Mouse (Mus musculus) midbrain, embryonic 15.5 days (tissue): ENCODE results near the gene Fundc1. TPM values are rescaled to one million over a fixed set of nuclear protein-coding genes. Genes with fewer than 3 reads are reported as not detected.
"Not testable (repeated sequence)": the region's sequence is repeated elsewhere in the genome, so short reads cannot be mapped to it uniquely, and the experiment has no call there.

Experiments used
- ATAC-seq: fragments of 200-750 bp; cut with Nextera tagmentation; replicated peaks from 2 replicates; pipeline ENCODE4 v1.8.0; 2017; ENCODE audit warnings: moderate TSS enrichment
- H3K27ac ChIP-seq: fragments of 300-500 bp; sonication (generic); 2 replicates; pipeline ENCODE4 v1.5.1; 2015; ENCODE audit warnings: mild to moderate bottlenecking, inconsistent platforms
- H3K27me3 ChIP-seq: fragments of 300-500 bp; sonication (generic); replicated peaks from 2 replicates; pipeline ENCODE4 v1.6.1; 2015; ENCODE audit warnings: inconsistent platforms
- H3K36me3 ChIP-seq: fragments of 300-500 bp; sonication (generic); replicated peaks from 2 replicates; pipeline ENCODE4 v1.6.1; 2015; ENCODE audit warnings: inconsistent platforms
- H3K4me1 ChIP-seq: fragments of 300-500 bp; sonication (generic); 2 replicates; pipeline ENCODE4 v1.6.1; 2015; ENCODE audit warnings: inconsistent platforms
- H3K4me2 ChIP-seq: fragments of 300-500 bp; sonication (generic); 2 replicates; pipeline ENCODE4 v1.6.1; 2015; ENCODE audit warnings: inconsistent platforms, mild to moderate bottlenecking, moderate library complexity
- H3K4me3 ChIP-seq: fragments of 300-500 bp; sonication (generic); 2 replicates; pipeline ENCODE4 v1.5.1; 2015; ENCODE audit warnings: mild to moderate bottlenecking, inconsistent platforms
- H3K9ac ChIP-seq: fragments of 300-500 bp; sonication (generic); 2 replicates; pipeline ENCODE4 v1.6.1; 2015; ENCODE audit warnings: mild to moderate bottlenecking, inconsistent platforms
- H3K9me3 ChIP-seq: fragments of 300-500 bp; sonication (generic); 2 replicates; pipeline ENCODE4 v1.6.1; 2016; ENCODE audit warnings: inconsistent platforms
- WGBS: fragments of 180-500 bp; shearing (Covaris S2); methylation state at CpG from one replicate; pipeline ENCODE4 v1.1.7; 2015; ENCODE audit warnings: mixed read lengths; 5-methylcytosine and 5-hydroxymethylcytosine counted together
- polyA plus RNA-seq: library from polyadenylated mRNA; unstranded; fragments of >200 nt; fragmentation: Nextera tagmentation; extraction: Ambion mirVana; gene quantifications from 2 replicates; pipeline ENCODE4 v1.2.1, GENCODE M21; 2015

Fundc1 gene
- 58.9 and 59.8 TPM in 2 replicates for polyA plus RNA-seq

DNA sequence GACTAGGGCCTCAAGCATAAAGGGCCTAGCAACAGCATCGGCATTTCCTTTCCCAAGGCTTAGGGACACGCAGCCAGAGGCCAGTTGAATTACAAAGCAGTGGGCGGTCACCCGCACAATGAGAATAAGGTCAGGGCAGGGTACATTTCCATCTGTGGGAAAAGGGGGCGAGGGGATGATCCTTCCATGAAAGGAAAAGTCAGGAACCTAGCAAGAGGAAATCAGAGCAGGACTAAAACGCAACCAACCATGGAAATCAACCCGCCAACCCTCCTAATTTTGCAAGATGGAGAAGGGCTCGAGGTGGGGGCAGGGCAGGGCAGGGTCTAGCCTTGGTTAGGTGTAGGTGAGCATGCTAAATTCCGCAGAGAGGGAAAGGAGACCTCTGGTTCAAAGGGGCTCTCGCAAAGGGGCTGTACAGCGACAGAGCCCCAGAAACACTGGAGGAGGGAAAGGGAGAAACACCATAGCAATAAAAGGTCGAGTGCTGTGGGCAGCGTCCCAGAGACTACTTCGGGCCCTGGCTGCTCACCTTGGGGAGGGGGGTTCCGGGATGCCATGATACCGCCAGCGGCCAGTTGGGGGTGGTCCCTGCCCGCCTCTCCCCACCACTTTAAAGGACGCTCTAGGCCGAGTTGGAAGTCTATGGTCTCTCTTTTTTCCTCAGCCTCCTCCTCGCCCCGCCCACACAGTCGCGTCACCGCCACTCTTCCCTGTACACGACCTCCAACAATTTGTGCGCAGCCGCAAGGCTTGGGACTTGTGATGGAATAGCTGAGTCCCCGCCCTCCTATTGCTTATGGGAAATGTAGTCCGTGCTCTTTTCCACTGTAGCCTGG, at the start of gene Fundc1:
Gene Fundc1 (minus strand): TSS at position 705 of the 839 bp plus-strand sequence.
- WGBS: 16% methylated on average over 30 of the region's 30 CpGs
- peak; percentile 99 for ATAC-seq

DNA sequence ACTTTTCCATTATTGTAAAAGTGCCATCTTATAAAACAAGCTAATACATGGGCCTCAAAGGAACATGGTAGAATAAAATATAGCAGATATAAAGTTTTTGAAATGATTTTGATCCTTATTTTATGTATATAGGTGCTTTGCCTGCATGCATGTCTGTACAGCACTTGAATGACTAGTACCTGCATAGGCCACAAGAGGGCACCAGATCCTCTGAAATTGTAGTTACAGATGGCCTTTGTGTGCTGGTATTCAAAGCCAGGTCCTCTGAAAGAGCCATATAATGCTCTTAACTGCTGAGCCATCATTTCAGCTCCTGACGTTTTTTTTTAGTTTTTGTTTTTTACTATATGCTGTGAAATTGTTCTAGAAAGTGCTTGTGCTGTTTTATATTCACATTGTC, 39.1 kb upstream of the Fundc1 start:
- no peaks in the 10 kb centered on the region for H3K9me3 ChIP-seq
- no peak overlapping the region for H3K27ac ChIP-seq
- no peak overlapping the region for H3K9ac ChIP-seq
- no peaks in the 10 kb centered on the region for H3K27me3 ChIP-seq
- no peaks in the 10 kb centered on the region for H3K36me3 ChIP-seq
- no peak overlapping the region for H3K4me3 ChIP-seq
- no peak overlapping the region for H3K4me2 ChIP-seq
- H3K4me1 ChIP-seq: no peaks in the 10 kb centered on the region
- 93% methylated on average over 1 of the region's 1 CpGs for WGBS
- ATAC-seq: no peak

More for the DNA sequence above, at the start of gene Fundc1:
- Histone ChIP-seq H3K9ac (peak within 1 kb of the TSS; percentile 55), H3K4me2 (peak within 1 kb of the TSS; percentile 50), H3K27ac (peak within 1 kb of the TSS; percentile 91), H3K27me3 (no peaks in the 10 kb centered on the region), H3K36me3 (no peaks in the 10 kb centered on the region), H3K4me3 (peak within 1 kb of the TSS; percentile 49), H3K9me3 (no peaks in the 10 kb centered on the region), H3K4me1 (peaks cover 3% of the 10 kb centered on the region; the same call in 1 of the 2 replicates)

DNA sequence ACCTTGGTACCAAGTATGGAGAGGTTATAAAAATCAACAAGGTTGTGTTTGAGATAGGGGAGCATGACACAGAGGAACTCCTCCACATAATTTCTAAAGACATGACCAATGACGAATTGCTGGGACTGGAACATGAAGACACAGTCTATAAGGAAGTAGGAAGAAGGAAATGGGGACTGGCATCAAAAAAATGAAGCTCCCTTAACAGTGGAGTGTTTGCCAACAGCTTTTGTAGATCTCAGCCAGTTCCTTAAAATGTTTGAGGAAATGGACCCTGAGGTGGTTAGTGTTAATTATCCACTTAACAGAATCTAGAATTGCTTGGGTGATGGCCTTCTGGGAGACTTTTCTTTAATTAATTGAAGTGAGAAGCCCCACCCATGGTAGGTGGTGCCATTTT, 36.6 kb upstream of the Fundc1 start:
- Histone ChIP-seq H3K4me1 (no peaks in the 10 kb centered on the region), H3K4me3 (no peak overlapping the region), H3K27ac (no peak overlapping the region), H3K4me2 (no peak overlapping the region), H3K27me3 (no peaks in the 10 kb centered on the region), H3K9me3 (no peaks in the 10 kb centered on the region), H3K36me3 (no peaks in the 10 kb centered on the region), H3K9ac (no peak overlapping the region)
- ATAC-seq: no peak
- 90% methylated on average over 1 of the region's 1 CpGs for WGBS

DNA sequence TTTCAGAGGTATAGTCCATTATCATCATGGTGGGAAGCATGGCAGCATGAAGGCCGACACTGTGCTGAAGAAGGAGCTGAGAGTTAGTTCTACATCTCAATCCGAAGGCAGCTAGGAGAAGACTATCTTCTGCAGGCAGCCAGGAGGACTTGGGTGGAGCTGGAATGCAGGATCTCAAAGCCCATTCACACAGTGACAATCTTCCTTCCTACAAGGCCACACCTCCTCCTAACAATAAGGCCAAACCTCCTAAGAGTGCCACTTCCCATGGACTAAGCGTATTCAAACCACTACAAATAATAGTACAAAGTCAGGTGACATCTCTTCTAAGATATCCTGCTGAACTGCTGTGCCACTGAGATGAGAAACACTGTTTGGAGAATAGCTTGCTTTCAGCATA, 35.5 kb upstream of the Fundc1 start:
- 74% methylated on average over 3 of the region's 3 CpGs for WGBS
- no peak overlapping the region for H3K27ac ChIP-seq
- no peak for ATAC-seq

DNA sequence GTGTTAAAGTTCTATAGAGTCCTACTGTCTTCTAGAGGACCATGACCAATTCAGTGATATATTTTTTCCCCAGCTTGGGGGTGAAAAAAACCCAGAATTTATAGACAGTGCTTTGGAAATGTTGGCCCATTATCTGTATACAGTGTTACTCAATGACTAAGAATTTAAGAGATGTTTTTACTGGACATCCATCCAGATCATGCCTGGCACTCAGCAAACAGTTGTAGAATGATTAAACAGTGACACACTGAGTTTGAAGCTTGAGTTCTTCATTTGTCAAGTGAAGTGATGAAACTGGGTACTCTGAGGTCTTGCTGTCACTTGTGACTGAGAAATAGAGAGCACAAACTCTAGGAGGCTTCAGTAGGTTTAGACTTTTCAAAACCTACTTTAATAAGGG, 21.2 kb upstream of the Fundc1 start:
- H3K4me2 ChIP-seq: no peak overlapping the region
- no peak for ATAC-seq
- no peak overlapping the region for H3K27ac ChIP-seq
- H3K27me3 ChIP-seq: no peaks in the 10 kb centered on the region
- no peaks in the 10 kb centered on the region for H3K4me1 ChIP-seq
- no peaks in the 10 kb centered on the region for H3K9me3 ChIP-seq
- H3K9ac ChIP-seq: no peak overlapping the region
- H3K4me3 ChIP-seq: no peak overlapping the region
- no peaks in the 10 kb centered on the region for H3K36me3 ChIP-seq

More for the DNA sequence above, 35.5 kb upstream of the Fundc1 start:
- Histone ChIP-seq H3K4me2 (no peak overlapping the region), H3K27me3 (no peaks in the 10 kb centered on the region), H3K9me3 (no peaks in the 10 kb centered on the region), H3K4me1 (no peaks in the 10 kb centered on the region), H3K4me3 (no peak overlapping the region), H3K9ac (no peak overlapping the region), H3K36me3 (no peaks in the 10 kb centered on the region)

DNA sequence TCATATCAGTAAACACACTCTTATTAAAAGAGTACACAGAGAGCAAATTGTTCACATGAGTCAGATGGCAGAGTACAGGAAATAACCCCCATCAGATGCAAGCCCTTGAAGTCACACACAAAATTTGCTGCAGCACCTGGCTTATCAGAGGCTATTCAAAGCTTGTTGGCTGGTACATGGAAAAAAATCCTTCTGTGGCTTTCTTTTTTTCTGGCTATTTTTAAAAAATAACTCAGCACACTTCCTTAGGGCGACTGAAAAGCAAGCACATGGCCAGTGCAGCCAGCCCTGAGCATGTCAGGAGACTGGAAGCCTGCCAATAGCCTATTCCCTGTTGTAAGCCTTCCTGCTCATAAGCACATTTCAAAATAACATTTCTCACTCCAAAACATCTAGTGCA, 18.6 kb upstream of the Fundc1 start:
- no peak overlapping the region for H3K4me3 ChIP-seq
- no peaks in the 10 kb centered on the region for H3K27me3 ChIP-seq
- WGBS: 16% methylated on average over 1 of the region's 1 CpGs
- no peaks in the 10 kb centered on the region for H3K9me3 ChIP-seq
- H3K4me1 ChIP-seq: no peaks in the 10 kb centered on the region
- no peak overlapping the region for H3K4me2 ChIP-seq
- H3K9ac ChIP-seq: no peak overlapping the region
- H3K36me3 ChIP-seq: no peaks in the 10 kb centered on the region
- no peak overlapping the region for H3K27ac ChIP-seq
- peak; percentile 76; the same call in 1 of the 2 replicates for ATAC-seq

DNA sequence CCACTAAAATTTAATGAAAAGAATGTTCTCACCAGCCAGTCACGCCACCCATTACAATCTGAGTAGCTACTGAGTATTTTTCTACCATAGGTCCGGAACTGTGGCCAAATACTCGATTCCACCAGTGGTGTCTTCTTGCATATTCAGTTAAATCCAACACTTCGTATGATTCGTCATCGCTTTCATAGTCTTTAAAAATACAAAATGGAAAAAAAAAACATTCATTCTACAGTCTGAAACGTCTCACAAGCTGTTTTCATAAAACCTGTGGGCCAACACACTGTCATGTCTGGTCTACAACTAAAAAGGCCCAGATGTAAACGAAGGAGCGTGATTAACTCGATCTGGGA, 879 bp downstream of the Fundc1 start:
- no peak for ATAC-seq
- WGBS: 22% methylated on average over 10 of the region's 10 CpGs

DNA sequence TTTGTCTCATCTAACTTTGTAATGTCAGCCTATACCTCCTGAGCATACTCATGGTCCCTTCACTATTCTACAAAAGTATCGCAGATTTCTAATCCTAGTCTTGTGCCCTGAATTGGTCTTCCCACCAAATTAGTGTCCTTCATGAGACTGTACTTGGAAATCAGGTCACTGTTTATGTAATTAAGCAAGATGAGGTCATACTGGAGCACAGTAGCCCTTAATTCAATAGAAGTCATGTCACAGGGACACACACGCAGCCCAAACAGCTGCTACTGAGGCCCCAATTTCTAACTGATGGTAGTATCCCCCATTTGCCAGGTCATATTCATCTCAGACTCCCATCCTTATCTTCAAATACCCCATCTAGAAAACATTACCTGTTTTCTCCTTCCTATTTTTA, 3.5 kb downstream of the Fundc1 start:
- no peak overlapping the region for H3K9ac ChIP-seq
- H3K4me1 ChIP-seq: peaks cover 3% of the 10 kb centered on the region; the same call in 1 of the 2 replicates
- 86% methylated on average over 2 of the region's 2 CpGs for WGBS
- H3K27me3 ChIP-seq: no peaks in the 10 kb centered on the region
- no peak overlapping the region for H3K27ac ChIP-seq
- ATAC-seq: no peak
- H3K4me2 ChIP-seq: no peak overlapping the region
- no peaks in the 10 kb centered on the region for H3K9me3 ChIP-seq
- H3K36me3 ChIP-seq: no peaks in the 10 kb centered on the region
- H3K4me3 ChIP-seq: no peak overlapping the region

More for the DNA sequence above, 879 bp downstream of the Fundc1 start:
- no peaks in the 10 kb centered on the region for H3K27me3 ChIP-seq
- no peaks in the 10 kb centered on the region for H3K36me3 ChIP-seq
- H3K4me1 ChIP-seq: peaks cover 3% of the 10 kb centered on the region; the same call in 1 of the 2 replicates
- peak overlapping the region; percentile 91 for H3K27ac ChIP-seq
- H3K4me3 ChIP-seq: peak overlapping the region; percentile 49
- H3K9me3 ChIP-seq: no peaks in the 10 kb centered on the region
- peak overlapping the region; percentile 50 for H3K4me2 ChIP-seq
- H3K9ac ChIP-seq: peak overlapping the region; percentile 55

DNA sequence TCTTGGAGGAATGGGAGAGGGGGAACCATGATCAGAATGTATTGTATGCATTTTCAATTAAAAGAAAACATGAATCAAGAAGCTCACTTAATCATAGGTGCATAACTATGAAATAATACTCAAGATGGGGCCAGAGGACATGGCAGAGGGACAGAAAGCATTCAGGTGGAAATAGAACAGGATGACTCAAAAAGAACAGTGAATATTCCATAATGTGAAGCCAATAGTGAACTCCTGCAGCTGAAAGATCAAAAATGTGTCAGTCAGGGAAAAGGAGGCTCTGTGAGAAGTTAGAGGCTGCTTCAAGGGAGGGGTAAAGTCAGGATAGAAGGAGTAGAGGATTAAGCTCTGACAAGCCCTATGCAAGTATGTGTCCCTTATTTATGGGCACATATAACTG, 6.4 kb downstream of the Fundc1 start:
- peaks cover 3% of the 10 kb centered on the region; the same call in 1 of the 2 replicates for H3K4me1 ChIP-seq
- H3K4me2 ChIP-seq: no peak overlapping the region
- H3K36me3 ChIP-seq: no peaks in the 10 kb centered on the region
- no peak overlapping the region for H3K9ac ChIP-seq
- no peak for ATAC-seq
- no peaks in the 10 kb centered on the region for H3K9me3 ChIP-seq
- no peak overlapping the region for H3K4me3 ChIP-seq
- no peak overlapping the region for H3K27ac ChIP-seq
- H3K27me3 ChIP-seq: no peaks in the 10 kb centered on the region

DNA sequence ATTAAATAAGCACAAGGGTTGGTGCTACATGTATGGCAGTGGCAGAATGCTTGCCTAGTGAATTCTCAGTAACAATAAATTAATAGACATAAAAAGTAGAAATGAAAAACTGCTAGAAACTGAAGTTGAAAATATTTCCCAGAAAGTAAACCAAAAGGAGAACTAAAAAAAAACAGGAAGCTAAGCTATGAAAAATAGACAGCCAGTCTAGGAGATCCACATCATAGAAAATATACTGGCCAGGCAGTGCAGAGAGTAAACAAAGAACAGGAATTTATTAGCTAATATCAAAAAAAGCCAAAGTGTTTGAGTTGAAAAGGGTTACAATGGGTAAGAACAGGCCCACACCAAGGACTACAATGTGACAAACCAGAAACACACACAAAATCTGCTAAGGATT, 7.4 kb downstream of the Fundc1 start:
- Histone ChIP-seq H3K4me3 (no peak overlapping the region), H3K9ac (no peak overlapping the region), H3K27ac (no peak overlapping the region)

DNA sequence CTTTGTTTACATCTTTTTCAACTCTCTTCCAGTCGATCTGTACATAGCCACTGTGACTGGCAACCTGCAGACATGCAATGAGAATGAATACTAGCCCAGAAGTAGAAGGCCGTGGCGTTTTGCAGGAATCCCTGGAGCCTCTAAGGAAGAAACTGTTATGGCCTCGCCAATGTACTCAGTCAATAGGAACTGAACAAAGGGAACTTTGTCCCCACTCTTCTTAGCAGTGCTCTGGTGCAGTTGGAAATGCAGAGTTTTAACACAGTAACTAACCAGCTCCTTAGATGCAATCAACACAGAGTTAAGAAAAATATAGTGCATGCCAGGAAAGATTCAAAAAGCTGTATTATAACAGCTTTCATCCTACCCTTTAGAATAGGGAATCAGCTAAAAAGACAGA, 13.4 kb downstream of the Fundc1 start:
- no peaks in the 10 kb centered on the region for H3K27me3 ChIP-seq
- H3K36me3 ChIP-seq: no peaks in the 10 kb centered on the region
- no peak for ATAC-seq
- no peaks in the 10 kb centered on the region for H3K4me1 ChIP-seq
- H3K27ac ChIP-seq: peak overlapping the region; percentile 45; the same call in 1 of the 2 replicates
- H3K9ac ChIP-seq: no peak overlapping the region
- WGBS: 31% methylated on average over 4 of the region's 4 CpGs
- H3K9me3 ChIP-seq: no peaks in the 10 kb centered on the region
- no peak overlapping the region for H3K4me3 ChIP-seq
- H3K4me2 ChIP-seq: no peak overlapping the region

More for the DNA sequence above, 7.4 kb downstream of the Fundc1 start:
- no peaks in the 10 kb centered on the region for H3K9me3 ChIP-seq
- no peaks in the 10 kb centered on the region for H3K27me3 ChIP-seq
- H3K36me3 ChIP-seq: no peaks in the 10 kb centered on the region
- no peak for ATAC-seq
- H3K4me1 ChIP-seq: no peaks in the 10 kb centered on the region; the same call in 1 of the 2 replicates
- H3K4me2 ChIP-seq: no peak overlapping the region

DNA sequence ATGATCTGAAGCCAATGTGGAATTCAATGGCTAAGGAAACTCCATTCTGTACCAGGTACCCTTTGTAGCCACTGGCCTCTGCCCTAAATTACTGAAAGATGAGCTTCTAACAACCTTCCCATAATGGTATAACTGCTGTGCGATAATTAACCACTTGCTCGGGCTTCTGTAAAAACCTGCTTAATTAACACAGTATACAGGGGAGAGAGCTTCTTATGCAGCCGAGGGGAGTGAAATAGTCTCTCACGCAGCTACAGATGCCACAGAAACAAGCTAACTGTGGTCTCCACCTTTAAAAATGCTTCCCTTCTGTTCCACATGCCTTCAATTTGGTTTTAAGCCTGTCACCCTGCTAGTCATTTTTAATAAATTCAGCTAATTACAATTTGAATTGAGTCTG, 17.6 kb downstream of the Fundc1 start:
- WGBS: 51% methylated on average over 4 of the region's 4 CpGs
- H3K4me3 ChIP-seq: no peak overlapping the region
- no peak for ATAC-seq
- H3K9ac ChIP-seq: no peak overlapping the region
- H3K27ac ChIP-seq: no peak overlapping the region
- H3K36me3 ChIP-seq: no peaks in the 10 kb centered on the region
- H3K9me3 ChIP-seq: no peaks in the 10 kb centered on the region
- no peaks in the 10 kb centered on the region for H3K27me3 ChIP-seq
- H3K4me2 ChIP-seq: no peak overlapping the region
- H3K4me1 ChIP-seq: no peaks in the 10 kb centered on the region

DNA sequence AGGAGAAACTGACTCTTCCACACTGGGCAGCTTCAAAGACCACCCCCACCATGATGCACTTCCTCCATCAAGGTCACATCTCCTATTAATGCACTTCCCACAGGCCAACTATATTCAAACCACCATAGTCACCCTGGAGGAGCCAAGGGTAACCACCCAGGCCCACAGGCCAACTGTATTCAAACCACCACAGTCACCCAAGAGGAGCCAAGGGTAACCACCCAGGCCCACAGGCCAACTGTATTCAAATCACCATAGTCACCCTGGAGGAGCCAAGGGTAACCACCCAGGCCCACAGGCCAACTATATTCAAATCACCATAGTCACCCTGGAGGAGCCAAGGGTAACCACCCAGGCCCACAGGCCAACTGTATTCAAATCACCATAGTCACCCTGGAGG, 20.5 kb downstream of the Fundc1 start:
- H3K4me2 ChIP-seq, H3K36me3 ChIP-seq, H3K4me1 ChIP-seq, H3K27me3 ChIP-seq, H3K27ac ChIP-seq, H3K4me3 ChIP-seq, H3K9me3 ChIP-seq, ATAC-seq, H3K9ac ChIP-seq: not testable (repeated sequence)
